Mouse (Mus musculus) left cerebral cortex, postnatal 25 days (tissue): ENCODE measurements around the gene Slc4a1. TPM values are rescaled to one million over a fixed set of nuclear protein-coding genes. Genes with fewer than 3 reads are reported as not detected.

Source experiments
- DNase-seq, 2 experiments: peaks; one replicate each; pipeline ENCODE4 v3.0.0; 2022; ENCODE audit warnings: low spot score in 2 of 2, mixed read lengths in 1 of 2
- intact Hi-C: fragments of 180-260 bp; cut with DNase I; formaldehyde crosslinking; loops from one replicate; pipeline ENCODE4 v1.15.1; 2025
- total RNA-seq, 2 experiments: library from RNA; stranded (reverse); gene quantifications; 2 replicates each; pipeline ENCODE4 v1.2.3; 2021

Gene Slc4a1
- total RNA-seq, 2 experiments from 2014 or later: 0.62 to 0.73 TPM

DNA sequence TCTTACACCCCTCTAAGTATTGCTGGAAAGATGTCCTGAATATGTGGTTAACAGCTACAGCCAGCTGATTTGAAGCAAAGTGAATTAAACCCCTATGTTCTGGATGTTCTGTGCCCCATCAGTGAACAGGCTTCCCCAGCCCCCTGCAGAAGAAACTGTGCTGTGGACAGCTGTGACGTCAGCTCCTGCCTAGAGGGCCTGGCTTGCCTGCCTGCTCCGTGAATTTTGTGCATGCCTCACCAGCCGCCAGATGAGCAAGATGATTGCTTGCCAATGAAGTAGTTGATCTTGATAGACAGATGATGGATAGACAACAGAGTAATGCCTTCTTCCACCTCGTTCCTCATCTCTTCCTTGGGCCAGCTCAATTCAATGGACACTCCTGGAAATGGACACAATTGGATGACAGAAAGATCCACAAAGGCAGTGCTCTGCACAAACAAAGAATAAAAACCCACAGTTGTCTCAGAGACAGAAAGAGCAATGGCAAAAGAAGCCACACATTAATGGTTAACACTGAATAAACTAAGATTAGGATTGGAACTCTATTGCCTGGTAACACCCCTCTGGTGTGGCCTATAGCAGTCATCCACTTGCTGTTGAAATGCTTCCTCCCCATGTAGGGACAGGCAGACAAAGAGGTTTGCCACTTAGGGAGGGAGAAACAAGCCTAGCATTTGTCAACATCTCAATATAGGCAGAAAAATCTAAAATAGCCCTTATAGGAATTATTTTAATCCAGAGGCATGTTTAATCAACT, 15.5 kb upstream of the Slc4a1 start:
- intact Hi-C loops: no loop called here
- no peak for DNase-seq

DNA sequence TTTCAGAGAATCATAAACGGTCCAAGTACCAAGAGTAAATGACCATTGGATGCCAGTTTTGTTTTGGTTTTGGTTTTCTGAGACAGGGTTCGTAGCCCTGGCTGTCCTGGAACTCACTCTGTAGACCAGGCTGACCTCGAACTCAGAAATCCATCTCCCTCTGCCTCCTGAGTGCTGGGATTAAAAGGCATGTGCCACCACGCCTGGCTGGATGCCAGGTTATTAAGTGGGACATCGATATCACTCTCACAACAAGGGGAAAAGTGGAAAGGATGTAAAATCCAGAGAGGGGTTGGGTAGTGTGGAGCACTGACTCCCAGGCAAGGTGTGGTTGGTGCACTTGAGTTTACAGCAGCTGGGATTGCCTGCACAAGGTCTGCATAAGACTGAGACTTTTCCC, 14.1 kb upstream of the Slc4a1 start:
- intact Hi-C loops: no loop called here
- no peak for DNase-seq

DNA sequence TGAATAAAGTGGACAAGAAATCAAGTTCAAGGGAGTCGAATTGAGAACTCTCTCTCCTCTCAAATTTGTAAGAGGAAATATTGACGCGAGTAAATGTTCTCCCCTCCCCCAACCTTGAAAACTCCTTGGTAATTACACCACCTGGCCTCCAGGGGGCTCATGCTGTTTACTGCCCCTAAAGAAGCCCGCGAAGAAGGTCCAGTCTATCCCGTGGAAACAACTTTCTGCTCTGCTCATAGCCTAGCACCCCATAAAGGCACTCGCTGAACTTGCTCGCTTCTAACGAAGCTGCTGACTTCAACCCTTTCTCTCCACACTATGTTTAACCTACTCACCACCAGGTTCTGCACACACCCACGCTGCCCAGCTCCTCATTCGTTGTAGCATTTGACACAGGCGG, 11.2 kb upstream of the Slc4a1 start:
- DNase-seq: no peak
- intact Hi-C loops: loop anchor here (10.0 kb wide), 1 partner anchor 218 kb away; no protein-coding TSS in a partner anchor

DNA sequence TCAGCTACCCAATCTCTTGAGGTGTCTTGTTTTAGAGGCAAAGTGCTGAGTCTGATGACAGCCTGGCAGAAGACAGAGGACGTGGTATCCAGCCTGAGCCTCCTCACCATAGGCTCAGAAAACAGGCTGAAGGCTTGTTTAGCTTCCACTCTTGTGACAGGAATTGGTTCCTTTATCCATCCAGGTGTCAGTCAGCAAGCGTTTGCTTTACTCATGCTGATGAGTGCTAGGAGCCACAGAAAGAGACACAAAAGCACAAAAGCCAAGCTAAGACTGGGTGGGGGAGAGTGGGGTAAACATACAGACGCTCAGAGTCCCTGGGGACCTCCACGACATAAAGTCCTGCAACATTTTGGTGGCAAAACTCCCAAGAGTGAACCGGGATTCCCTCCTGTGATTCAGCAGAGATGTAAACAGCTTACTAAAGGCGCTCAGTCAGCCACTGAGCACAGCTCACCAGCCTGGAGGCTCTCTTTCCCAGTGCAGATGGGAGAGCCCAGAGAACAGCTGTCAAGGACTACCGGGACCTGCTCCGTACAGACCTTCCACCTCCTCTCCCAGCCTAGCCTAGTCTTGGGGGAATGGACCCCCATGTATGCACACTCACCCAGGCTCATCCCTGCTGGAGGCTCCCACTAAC, 10.3 kb upstream of the Slc4a1 start:
- intact Hi-C loops: loop anchor here (10.0 kb wide), 1 partner anchor 218 kb away; no protein-coding TSS in a partner anchor

DNA sequence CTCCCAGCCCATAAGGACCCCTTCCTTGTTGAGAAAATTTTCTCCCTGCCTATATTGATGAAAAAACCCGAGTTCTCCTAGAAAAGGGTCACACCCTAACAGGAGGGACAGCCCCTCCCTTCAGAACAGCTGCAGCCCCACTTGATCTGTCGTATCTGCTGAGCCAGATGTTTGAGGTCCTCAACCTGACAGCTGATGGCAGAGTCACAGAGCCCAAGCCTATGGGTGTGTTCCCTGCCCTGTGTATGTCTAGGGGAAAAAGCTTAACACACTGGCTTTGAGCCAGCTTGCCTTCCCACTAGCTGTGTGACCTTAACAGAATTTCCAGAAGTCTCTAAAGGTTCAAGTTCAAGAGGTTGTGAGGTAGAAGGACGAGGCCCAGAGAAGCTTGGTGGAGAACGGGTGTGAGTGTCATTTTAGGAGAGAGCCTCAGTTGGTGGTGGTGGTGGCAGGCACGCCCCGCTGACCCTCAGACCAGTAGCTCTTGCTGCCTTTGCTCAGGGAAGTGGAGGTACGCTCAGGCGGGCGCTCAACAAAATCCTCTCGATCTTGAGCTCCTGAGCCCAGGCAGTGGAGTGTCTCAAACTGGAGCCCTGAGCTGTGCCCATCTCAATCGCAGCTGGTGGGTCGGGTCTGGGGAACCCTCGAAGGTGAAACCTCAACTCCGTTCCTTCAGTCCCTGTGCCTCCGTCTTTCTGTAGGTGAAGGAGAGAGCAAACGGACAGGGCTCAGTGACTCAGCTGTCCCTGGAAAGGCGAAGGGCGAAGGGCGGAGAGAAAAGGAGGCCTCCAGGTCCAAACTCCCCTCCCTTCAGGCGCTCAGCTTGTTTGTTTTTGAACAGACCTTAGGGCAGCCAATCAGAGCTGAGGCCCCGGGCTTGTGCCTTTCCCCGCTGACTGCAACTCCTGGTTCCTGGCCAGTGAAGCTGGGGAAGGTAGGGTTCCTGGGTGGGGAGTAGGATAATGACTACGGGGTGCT, 9.5 kb upstream of the Slc4a1 start:
- no peak for DNase-seq
- intact Hi-C loops: loop anchor here (10.0 kb wide), 1 partner anchor 219 kb away; no protein-coding TSS in a partner anchor

More for the DNA sequence above, 10.3 kb upstream of the Slc4a1 start:
- no peak for DNase-seq

DNA sequence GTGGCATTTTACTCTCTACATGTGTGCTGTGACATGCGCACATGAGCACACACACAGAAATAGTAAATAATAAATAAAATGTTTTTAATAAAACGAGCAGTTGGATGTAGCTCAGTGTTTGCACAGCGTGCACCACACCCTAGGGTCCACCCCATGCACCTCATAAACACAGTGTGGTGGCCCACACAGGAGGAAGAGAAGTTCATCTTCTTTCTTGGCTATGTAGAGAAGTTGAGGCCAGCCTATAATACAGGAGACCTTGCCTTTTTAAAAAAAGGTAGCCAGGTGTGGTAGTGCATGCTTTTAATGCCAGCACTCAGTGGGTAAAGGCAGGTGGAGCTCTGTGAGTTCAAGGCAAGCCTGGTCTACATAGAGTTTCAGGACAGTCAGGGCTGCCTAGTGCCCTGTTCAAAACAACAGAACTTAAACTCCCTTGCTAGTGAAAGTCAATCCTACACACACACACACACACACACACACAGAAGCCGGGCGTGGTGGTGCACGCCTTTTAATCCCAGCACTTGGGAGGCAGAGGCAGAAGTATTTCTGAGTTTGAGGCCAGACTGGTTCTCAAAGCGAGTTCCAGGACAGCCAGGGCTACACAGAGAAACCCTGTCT, 8.2 kb upstream of the Slc4a1 start:
- DNase-seq: no peak
- intact Hi-C loops: loop anchor here (10.0 kb wide), 1 partner anchor 221 kb away; no protein-coding TSS in a partner anchor

DNA sequence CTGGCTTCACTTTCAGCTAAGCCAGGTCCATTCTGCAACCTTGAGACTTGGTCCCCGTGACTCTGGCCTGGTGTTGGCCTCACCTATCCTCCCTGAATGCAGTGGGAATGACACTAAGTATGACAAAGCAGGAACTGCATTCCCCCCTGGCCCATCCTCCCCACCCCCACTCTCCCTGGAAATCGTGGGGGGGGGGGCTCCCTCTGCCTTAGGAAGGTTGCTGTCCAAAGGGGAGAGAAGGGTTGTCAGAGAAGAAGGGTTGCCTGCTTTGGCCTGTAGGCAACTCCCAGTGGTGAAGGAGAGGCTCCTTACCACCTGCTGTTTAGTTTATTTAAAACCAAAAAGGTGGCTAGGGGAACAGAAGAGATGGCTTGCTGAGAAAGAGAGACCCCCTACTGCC, 7.6 kb upstream of the Slc4a1 start:
- DNase-seq: no peak
- intact Hi-C loops: loop anchor here (10.0 kb wide), 1 partner anchor 221 kb away; no protein-coding TSS in a partner anchor

DNA sequence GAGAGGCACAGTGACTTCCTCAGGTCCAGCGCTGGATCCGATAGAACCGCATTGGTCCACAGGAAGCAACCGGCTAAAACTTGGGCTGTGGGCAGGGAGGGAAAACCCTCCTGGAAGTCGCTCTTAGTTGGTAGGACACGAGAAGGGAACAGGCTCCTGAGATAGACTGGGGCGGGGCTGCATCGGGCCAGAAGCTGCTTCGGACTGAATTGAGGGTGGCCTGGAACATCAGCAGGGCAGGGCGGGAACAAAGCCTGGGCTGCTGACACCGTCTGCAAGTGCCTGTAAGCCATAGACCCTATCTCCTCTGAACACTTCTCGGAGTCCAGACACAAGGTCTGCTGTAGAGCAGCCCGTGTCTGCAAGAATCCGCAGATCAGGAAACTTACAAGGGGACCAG, 6.9 kb upstream of the Slc4a1 start:
- no peak for DNase-seq

DNA sequence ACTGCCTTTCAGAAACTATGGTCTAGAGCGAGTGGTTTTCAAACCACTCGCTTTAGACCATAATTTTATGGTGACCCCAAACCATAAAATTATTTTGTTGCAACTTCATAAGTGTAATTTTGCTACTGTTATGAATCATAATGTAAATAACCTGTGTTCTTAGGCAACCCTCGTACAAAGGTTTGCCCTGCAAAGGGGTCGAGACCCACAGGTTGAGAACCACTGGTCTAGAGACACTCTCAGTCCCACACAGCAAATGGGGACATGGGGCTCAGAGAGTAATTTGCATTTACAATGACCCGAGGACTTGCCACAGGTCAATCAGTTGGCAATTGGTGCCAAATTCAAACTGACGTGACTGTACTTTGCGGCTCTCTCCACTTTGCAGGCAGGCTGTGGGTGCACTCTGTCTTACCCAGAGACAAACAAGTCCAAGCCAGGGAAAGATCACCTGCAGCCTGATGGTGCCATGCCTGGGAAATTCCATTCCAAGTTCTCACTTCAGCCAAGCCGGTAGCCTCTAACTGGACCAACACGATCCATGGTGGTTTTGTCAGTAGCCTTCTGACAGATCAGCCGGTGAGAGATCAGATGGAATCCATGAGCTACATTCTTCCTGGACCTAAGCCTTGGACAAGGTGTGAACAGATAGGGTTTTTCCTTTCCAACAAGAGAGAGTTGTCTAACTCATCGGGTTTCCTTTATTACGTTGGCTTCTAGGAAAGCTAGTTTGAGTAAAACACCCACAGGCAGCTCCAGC, 6.1 kb upstream of the Slc4a1 start:
- intact Hi-C loops: loop anchor here (10.0 kb wide), 1 partner anchor 223 kb away; no protein-coding TSS in a partner anchor
- DNase-seq: no peak

More for the DNA sequence above, 6.9 kb upstream of the Slc4a1 start:
- intact Hi-C loops: loop anchor here (10.0 kb wide), 1 partner anchor 222 kb away; no protein-coding TSS in a partner anchor

DNA sequence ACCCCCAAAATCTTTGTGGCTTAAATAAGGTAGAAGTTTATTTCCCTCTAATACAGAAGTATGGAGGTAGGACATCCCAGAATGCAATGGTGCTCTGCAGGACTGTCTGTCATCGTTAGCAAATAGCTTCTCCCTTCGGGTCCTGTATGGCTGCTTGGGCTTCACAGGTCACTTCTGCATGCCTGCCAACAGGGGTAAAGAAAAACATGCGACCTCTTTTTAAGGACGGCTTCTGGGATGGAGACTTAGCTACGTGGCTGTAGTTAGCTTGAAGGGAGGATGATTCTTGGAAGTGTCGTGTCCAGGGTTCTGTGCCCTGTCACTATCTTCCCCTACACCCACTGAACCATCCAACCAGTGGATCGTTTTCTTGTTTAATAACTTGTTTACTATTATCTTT, 4.3 kb upstream of the Slc4a1 start:
- intact Hi-C loops: loop anchor here (10.0 kb wide), 1 partner anchor 225 kb away; no protein-coding TSS in a partner anchor
- no peak for DNase-seq

DNA sequence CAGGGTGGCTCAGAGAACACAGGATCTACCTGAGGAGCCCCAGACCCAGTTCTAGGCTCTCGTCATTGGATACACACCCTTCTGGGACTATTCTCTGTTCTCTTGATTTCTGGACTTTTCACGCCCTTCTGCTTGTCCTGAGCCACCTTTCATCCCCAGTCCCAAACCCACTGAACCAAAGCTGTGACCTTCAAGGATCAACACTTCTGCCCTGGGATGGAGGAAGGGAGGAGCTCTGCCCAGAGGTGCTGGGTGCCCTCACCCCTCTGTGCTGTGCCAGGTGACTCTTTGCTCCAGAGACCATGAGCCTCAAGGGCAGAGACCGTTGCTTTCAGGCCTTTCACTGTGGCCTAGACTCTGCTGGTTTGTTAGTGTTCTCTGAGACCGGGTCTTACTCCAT, 3.3 kb upstream of the Slc4a1 start:
- DNase-seq: no peak
- intact Hi-C loops: no loop called here

DNA sequence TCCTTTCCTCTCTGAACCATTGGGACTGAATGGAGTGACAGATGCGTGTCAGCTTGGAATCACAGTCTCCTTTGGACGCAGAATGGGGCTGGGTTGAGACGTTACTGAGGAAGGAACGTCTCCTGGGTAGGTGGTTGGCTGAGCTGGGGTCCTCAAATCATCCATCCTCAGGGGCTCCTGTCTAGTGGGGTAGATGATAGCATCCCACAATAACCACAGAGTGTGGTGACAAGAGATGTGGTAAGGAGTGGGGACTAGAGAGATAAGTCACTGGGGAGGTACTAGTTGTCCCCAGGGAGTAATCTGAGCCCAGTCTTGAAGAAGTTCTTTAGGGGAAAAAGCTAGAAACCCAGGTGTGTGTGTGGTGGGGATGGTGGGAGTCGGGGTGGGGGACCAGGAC, 2.3 kb upstream of the Slc4a1 start:
- DNase-seq: no peak
- intact Hi-C loops: no loop called here

DNA sequence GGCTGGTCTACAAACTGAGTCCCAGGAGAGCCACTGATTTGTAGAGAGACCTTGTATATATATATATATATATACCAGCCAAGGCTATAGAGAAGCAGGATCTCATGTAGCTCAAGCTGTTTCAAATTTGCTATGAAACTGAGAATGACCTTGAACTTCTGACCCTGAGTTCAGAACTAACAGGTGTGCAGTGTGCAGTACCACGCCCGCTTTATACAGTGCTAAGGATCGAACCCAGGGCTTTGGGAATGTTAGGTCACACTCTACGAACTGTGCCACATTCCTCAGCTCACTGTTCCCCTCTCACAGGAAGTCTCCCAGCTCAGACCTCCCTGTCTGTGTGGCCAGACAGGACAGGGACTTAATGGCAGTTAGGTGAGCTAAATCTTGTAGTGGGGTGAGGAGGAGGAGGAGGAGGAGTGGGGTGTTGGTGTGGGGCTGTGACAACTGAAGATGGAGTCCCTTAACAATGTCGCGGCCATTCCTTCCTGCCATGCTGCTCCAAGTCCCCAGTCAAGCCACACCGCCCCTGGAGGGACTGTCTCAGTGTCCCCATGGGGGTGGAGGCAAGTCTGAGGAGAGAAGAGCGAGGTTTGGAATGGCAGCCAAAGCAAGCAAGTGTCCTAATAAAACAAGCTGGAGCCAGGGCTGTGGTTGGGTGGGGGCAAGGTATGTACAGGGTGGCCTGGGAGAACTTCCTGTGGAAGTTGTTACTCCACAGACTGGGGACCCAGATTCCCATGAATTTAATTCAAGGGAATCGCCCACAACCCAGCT, 1.7 kb upstream of the Slc4a1 start:
- no peak for DNase-seq
- intact Hi-C loops: no loop called here

DNA sequence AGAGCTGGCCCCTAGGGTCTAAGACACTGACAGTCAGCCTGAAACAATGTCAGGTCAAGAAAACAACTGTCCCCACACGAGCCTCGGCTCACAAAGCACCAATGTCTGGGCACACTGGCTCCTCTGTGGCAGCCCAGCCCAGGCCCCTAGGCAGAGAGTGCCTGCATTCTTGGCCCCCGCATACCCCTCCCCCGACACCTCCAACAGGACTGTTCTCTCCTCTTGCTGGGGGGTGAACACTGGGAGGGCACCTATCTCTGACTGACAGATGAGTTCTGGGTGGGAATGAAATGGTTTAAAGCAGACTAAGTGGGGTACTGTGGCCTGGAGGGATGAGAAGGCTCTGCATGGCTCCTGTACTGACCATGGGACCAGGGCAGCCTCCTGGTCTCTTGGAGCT, 304 bp downstream of the Slc4a1 start:
- intact Hi-C loops: no loop called here
- DNase-seq: no peak

DNA sequence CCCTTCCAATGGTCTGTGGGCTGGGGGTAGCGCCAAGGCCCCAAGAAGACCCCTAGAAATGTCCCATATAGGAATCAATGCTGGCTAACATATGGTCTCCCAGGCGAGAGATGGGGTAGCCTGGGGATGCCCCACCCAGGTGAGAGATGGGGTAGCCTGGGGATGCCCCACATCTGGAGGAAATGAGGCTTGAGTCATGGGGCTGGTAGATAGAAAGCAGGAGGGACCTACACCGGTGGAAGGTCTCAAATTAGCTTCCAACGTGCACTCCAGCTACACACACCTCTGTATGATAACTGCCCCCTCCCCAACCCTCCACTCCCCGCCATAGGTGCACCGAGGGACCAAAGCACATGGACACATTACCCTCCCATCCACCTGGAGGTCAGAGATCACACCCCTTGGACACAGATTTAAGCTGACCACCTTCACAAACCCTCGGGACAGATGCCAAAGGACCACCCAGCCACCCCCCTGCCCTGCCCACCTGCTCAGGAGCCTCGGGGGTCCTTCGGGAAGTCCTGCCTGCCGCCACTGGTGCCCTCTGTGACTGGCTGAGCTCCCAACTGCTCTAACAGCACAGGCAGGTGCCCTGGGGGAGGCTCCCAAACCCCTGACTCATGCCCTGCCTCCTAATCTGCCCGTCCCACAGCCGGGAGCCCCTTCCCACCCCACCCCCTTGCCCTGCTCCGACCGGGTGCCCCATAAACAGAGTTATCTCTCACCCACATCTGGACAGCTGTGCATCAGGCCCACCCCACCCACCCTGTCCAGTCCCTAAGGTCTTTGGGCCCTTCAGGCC, 1.2 kb downstream of the Slc4a1 start:
- DNase-seq: no peak
- intact Hi-C loops: no loop called here

DNA sequence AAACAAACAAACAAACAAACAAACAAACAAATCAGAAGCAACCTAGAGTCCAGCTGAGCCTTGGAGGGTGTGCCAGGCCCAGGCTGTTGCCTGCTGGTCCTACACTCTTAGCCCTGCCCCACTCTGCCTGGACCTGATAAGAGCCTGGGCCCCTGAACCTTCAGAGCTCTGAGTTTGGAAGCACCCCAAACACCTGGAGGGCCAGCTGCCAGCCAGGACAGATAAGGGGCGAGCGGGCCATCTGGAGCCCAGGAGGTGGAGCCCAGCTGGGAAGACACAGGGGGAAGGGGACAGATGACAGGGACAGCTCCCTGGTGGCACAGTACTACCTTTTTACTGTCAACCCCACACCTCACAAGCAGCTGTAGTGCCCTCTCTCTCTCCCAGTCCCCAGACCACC, 2.4 kb downstream of the Slc4a1 start:
- intact Hi-C loops: no loop called here
- no peak for DNase-seq
